Mouse (Mus musculus): ENCODE measurements around the gene Nacc1. TPM values are rescaled to one million over a fixed set of nuclear protein-coding genes. Genes with fewer than 3 reads are reported as not detected.
A peak's percentile ranks its signal among the peaks of the same experiment; 100 is the strongest.
"Not testable (repeated sequence)": the region's sequence is repeated elsewhere in the genome, so short reads cannot be mapped to it uniquely, and the experiment has no call there.

Gene Nacc1
- total RNA-seq, 2 experiments from 2014 or later, result 50.2 TPM

GRCm38 (mm10) chr8:84700941-84701911 lies 13.6 kb upstream of the Nacc1 start, which contains the start of gene Lyl1:
TSS of gene Lyl1 (plus strand) at chr8:84701457.
- peak; percentile 76 to 78 for DNase-seq
- intact Hi-C loops (cut with DNase I), result no loop called here

- DNase-seq, result no peak
- intact Hi-C loops (cut with DNase I), result no loop called here
Measured at GRCm38 (mm10) chr8:84700526-84700925, 12.9 kb upstream of the Nacc1 start.

DNA sequence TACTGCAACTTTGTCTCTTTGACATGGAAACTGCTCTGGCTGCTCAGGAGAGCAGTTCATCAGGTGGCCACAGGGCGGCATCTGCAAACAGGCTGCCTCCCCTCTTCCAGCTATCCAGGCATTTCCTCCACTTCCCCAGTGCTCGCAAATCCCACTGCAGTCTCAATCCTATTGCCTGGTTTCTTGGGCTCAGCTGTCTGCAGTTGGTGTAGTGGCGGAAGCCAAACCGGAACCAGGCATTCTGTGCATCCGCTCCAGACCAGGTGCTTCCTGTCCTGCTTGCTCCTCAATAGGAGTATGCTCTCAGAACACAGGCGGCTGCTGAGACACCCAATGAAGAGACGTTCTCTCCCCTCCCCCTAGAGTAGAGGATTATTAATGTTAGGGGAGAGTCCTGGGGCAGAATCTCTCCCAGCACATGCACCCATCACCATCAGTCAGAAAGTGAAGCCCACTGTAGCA lies 12.2 kb upstream of the Nacc1 start:
- peak; percentile 83 to 85 for DNase-seq
- intact Hi-C loops (cut with DNase I), result loop anchor here (2.0 kb wide), 1 partner anchor 113 kb away; no protein-coding TSS in a partner anchor

GRCm38 (mm10) chr8:84698929-84699401 lies 11.3 kb upstream of the Nacc1 start:
- intact Hi-C loops (cut with DNase I), result loop anchor here (2.0 kb wide), 1 partner anchor 114 kb away; no protein-coding TSS in a partner anchor
- peak; percentile 75 to 77 for DNase-seq

- DNase-seq, result no peak
- intact Hi-C loops (cut with DNase I), result loop anchor here (2.0 kb wide), 1 partner anchor 115 kb away; no protein-coding TSS in a partner anchor
Measured at GRCm38 (mm10) chr8:84698288-84698687, 10.6 kb upstream of the Nacc1 start.

- intact Hi-C loops (cut with DNase I), result loop anchor here (2.0 kb wide), 1 partner anchor 115 kb away; no protein-coding TSS in a partner anchor
- peak in 1 of 2 experiments; percentile 76 for DNase-seq
Measured at GRCm38 (mm10) chr8:84697166-84698130, 9.8 kb upstream of the Nacc1 start.

DNA sequence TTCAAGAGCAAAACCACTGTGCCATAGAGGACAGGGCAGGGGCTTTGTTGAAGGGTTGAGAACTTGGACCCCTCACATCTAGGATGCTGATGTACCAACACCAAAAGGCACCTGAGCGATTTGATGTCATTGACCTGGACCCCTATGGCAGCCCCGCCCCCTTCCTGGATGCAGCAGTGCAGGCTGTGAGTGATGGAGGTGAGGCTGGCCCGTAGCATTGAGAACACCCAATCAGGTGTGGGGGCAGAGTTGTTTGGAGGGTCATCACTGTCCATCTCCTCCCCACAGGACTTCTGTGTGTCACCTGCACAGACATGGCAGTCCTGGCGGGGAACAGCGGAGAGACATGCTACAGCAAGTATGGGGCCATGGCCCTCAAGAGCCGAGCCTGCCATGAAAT lies 7.5 kb upstream of the Nacc1 start:
- no peak for DNase-seq

GRCm38 (mm10) chr8:84693332-84693731 lies 5.7 kb upstream of the Nacc1 start:
- DNase-seq, result no peak
- intact Hi-C loops (cut with DNase I), result no loop called here

More for the DNA sequence above, 7.5 kb upstream of the Nacc1 start:
- intact Hi-C loops (cut with DNase I), result no loop called here

DNA sequence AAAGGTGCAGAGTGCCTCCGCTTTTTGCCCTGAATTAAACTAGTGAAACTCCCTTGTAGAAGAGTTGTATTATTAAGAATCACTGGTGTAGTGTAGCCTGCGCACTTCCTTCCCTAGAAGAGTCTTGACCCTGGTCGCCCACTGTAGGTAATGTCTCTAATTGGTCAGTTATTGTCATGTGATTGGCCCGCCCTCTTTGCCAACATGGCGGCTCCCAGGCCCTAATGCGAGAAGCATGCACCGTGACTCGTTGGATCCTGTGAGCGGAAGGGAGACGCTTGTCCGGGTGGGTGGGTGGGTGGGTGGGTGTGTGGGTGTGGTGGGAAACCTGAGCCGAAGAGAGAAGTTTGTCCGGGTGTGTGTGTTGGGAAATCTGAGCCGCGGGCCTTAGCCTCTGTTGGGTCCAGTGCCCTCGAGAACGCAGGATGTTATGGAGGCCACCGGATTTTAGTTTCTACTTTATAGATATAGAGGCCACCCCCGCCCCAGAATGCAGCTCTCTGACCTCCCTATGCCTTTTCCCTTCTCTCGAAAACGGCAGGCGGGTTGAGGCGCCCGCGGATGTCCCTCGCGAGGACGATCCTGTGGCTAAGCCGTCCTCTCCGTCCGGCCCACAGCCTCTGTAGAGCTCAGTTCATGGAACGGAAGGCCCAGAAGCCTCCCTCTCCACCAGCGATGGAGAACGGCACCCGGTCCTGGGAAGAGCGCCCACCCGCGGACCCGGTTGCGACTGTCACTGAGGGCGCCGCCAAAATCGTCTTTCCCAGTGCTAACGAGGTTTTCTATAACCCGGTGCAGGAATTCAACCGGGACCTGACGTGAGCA lies 1.6 kb upstream of the Nacc1 start:
- DNase-seq, result peak; percentile 95 to 96
- intact Hi-C loops (cut with DNase I), result loop anchor here (5.0 kb wide), 1 partner anchor 97 kb away; no protein-coding TSS in a partner anchor

- intact Hi-C loops (cut with DNase I), result loop anchor here (1.0 to 5.0 kb wide), 2 partner anchors 22 to 95 kb away; no protein-coding TSS in a partner anchor
- DNase-seq, result peak in 1 of 2 experiments; percentile 13
Measured at GRCm38 (mm10) chr8:84687003-84687704, 508 bp downstream of the Nacc1 start.

DNA sequence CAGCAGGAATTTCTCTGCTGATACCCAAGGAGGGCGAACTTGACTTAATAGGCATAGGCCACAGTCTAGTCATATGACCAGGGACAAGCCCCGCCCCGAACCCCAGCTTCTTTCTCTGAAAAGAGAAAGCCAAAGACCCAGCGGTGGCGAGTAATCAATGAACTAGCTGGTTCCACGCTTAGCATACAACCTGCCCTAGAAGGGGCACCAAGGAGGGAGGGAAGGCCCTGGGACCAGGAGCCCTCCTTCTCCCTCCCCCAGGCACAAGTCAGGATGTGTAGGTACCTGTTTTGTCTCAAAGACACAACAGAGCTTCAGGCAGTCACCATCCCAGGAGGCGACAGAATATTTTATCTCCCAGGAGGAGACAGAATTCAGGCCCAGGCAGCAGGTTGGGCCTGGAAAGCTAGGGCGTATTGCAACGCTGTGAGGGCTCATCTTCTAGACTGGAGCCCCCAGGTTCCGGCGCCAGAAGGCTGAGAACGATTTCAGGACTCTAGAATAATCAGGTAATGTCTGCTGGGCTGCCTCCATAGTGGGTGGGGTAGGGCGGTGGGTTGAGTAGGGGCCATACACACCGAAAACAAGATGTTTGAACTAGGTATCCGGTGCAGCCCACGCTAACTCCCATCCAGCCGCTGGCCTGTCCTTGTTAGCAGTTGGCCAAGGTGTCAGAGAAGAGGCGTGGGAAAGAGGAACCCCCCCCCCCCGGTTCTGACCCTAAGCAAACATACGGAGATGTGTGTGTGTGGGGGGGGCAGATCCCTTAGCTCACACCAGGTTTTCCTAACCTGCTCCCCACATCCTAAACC lies 1.3 kb downstream of the Nacc1 start, which contains the start of gene Trmt1:
Gene Trmt1 (plus strand): TSS at position 117 of the 812 bp plus-strand sequence.
- DNase-seq, result peak in 1 of 2 experiments; percentile 23
- intact Hi-C loops (cut with DNase I), result loop anchor here (1.0 to 5.0 kb wide), 2 partner anchors 21 to 94 kb away; no protein-coding TSS in a partner anchor

DNA sequence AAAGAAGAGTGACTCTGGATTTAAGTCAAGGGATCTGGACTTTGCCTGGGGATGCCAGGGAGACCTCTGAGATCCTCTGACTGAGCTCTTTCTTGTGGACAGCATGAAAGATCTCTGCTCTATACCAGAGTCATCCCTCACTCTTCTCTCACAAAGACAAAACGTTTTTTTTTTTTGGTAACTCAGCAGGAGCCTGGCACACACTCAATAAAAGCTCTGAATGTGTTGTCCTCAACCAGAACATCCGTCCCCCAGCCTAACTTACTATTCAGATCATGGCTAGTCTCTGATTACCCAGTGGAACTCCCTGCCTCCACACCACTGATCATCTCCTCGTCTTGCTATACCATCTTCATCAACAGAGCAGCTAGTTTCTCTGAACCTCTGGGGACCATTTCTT lies 3.1 kb downstream of the Nacc1 start:
- intact Hi-C loops (cut with DNase I), result no loop called here
- DNase-seq, result no peak

DNA sequence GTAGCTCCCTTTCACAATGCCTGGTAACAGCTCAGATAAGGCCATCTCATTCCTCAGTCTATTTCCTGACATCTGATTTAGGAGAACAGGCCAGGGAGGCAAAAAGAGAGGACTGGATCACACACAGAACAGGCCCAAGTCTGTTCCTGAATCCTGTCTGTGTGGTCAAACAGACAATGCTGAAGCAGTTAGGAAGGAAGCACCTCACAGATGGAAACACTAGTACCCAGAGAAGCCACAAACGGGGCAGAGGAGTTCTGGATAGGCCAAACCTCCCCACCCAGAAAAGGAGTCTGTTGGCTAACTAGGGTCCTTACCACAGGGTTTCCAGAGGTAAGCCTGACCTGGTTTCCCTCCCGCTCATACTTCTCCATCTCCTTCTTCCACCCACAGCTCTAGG lies 5.4 kb downstream of the Nacc1 start:
- intact Hi-C loops (cut with DNase I), result no loop called here
- DNase-seq, result no peak

- DNase-seq, result no peak
- intact Hi-C loops (cut with DNase I), result no loop called here
Measured at GRCm38 (mm10) chr8:84681476-84681875, 6.2 kb downstream of the Nacc1 start.

GRCm38 (mm10) chr8:84677305-84677704 lies 10.4 kb downstream of the Nacc1 start:
- DNase-seq, result no peak
- intact Hi-C loops (cut with DNase I), result no loop called here

DNA sequence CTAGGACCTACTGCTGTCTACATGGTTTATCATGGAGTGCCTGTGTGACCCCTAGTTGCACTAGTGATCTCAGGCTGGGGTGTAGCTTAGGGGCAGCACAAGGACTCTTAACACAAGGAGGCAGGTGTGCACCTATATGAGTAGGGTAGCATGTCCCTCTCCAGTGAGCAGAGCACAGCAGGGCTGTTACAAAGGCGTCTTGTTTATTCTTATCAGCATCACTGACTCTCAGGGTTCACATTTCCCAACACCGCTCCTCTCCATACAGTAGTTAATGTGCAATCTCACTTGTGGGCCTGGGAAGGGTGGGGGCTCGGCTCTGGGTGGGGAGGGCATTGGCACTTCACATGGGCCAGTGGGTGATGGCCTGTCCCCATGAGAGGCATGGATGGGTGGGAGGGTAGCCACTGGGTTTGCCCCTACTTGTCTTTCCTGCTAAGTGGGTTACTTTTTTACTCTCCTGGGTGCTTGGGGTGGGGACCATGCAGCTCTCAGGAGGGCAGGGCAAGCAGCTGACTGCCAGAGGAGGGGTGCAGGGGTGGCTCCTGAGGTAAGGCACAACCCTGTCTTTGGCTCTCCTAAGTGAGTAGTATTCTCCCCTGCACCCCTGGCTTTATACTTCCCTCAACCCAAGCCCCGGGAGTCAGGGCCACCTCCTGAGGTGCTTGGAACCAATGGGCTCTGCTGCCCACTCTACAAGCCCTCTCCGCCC lies 17.2 kb downstream of the Nacc1 start:
- DNase-seq; intact Hi-C loops (cut with DNase I): not testable (repeated sequence)
